Comparison of ENCODE assay signal across 9 mouse cellular contexts in the genomic region with DNA sequence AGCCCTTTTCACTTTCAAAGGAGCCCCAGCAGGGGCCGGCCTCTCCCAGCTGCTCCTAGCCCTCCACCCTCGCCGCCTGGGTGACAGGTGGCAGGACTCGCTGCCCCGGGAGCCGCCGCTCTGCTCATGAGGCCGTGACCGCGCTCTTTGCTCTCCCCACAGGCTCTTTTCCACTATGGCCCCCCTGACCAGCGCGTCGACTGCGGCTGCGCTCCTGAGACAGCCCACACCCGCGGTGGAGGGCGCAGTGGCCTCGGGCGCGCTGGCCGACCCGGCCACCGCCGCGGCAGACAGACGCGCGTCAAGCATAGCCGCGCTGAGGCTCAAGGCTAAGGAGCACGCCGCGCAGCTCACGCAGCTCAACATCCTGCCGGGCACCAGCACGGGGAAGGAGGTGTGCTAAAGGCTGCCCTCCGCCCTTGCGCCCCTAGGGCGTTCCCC. TPM values are rescaled to one million over a fixed set of nuclear protein-coding genes. Genes with fewer than 3 reads are reported as not detected.
DNase-seq lines count a peak whose midpoint lies in the region; ATAC-seq and TF ChIP-seq lines count a peak whose summit lies in the region.
"Had no signal": no experiment of that assay in that cellular context is flagged by ENCODE, and none has a peak within 500 bp of the region (broad histone marks: within the 10 kb centered on the region; RNA-seq: fewer than 3 reads in every experiment).

No protein-coding gene starts in this region.

- WGBS in kidney, embryonic 15.5 days = 24% methylated on average over 40 of the region's 40 CpGs
- WGBS in hindbrain, postnatal 0 days = 17% methylated on average over 40 of the region's 40 CpGs

- no peak for TF ChIP-seq CTCF in hindbrain, postnatal 0 days (IDR thresholded peaks at IDR 0.05; ENCODE audit: low read depth)

- TF ChIP-seq POLR2A in myocyte (IDR thresholded peaks at IDR 0.05; ENCODE audit: insufficient read length, low read depth) = no peak

- no peak overlapping the region for H3ac ChIP-seq in myocyte (ENCODE audit: control insufficient read depth, insufficient read length)

- peaks cover 14% of the 10 kb centered on the region for H3K4me1 ChIP-seq in kidney, embryonic 15.5 days
- H3K4me1 ChIP-seq in brown adipose tissue, adult 24 weeks (ENCODE audit: control insufficient read depth, insufficient read depth, insufficient read length, low read length) = no peaks in the 10 kb centered on the region
- H3K4me1 ChIP-seq in hindbrain, postnatal 0 days (ENCODE audit: insufficient read depth, low read length) = no peaks in the 10 kb centered on the region

- no peak overlapping the region for H3K9ac ChIP-seq in kidney, embryonic 15.5 days
- no peak overlapping the region for H3K9ac ChIP-seq in hindbrain, postnatal 0 days (replicated peaks; ENCODE audit: low read length)

- peak overlapping the region; percentile 58 for H3K4me2 ChIP-seq in kidney, embryonic 15.5 days
- H3K4me2 ChIP-seq in hindbrain, postnatal 0 days (ENCODE audit: low read depth, low read length) = peak overlapping the region; percentile 38
- no peak overlapping the region for H3K4me2 ChIP-seq in myocyte (ENCODE audit: low read depth)

- H3K27me3 ChIP-seq in kidney, embryonic 15.5 days = peaks cover 98% of the 10 kb centered on the region
- peaks cover 49% of the 10 kb centered on the region for H3K27me3 ChIP-seq in hindbrain, postnatal 0 days (ENCODE audit: insufficient read depth, low read length)
- H3K27me3 ChIP-seq in myocyte (ENCODE audit: control insufficient read depth, insufficient read depth, insufficient read length) = peaks cover 28% of the 10 kb centered on the region

- H3K36me3 ChIP-seq in kidney, embryonic 15.5 days = no peaks in the 10 kb centered on the region
- H3K36me3 ChIP-seq in hindbrain, postnatal 0 days (ENCODE audit: insufficient read depth, low read length) = no peaks in the 10 kb centered on the region
- no peaks in the 10 kb centered on the region for H3K36me3 ChIP-seq in myocyte (ENCODE audit: control insufficient read depth, insufficient read depth)

- DNase-seq in kidney, postnatal 4 days = no peak
- no peak for DNase-seq in hindbrain, postnatal 0 days (ENCODE audit: low spot score)
- DNase-seq in left cerebral cortex, postnatal 14 days (ENCODE audit: low spot score in 2 of 2) = no peak
- DNase-seq in urinary bladder, postnatal 4 days (ENCODE audit: low spot score in 2 of 2) = no peak
- DNase-seq in ovary, adult 18-20 months (ENCODE audit: low spot score) = no peak
- DNase-seq: thymus, postnatal 4 days had no signal

- peak; percentile 78 for ATAC-seq in kidney, embryonic 15.5 days (replicated peaks; ENCODE audit: low FRiP score)
- 0 out of 2 replicates have a peak, but pooled peaks have one; percentile 36 for ATAC-seq in hindbrain, postnatal 0 days

- H3K9me3 ChIP-seq in kidney, embryonic 15.5 days (replicated peaks) = no peaks in the 10 kb centered on the region
- no peaks in the 10 kb centered on the region for H3K9me3 ChIP-seq in hindbrain, postnatal 0 days (ENCODE audit: low read length)

- H3K79me2 ChIP-seq in myocyte (ENCODE audit: control insufficient read depth, insufficient read depth) = no peaks in the 10 kb centered on the region

- H3K27ac ChIP-seq in kidney, embryonic 15.5 days = no peak overlapping the region
- no peak overlapping the region for H3K27ac ChIP-seq in brown adipose tissue, adult 24 weeks (replicated peaks; ENCODE audit: low read depth, low read length)
- no peak overlapping the region for H3K27ac ChIP-seq in hindbrain, postnatal 0 days

- intact Hi-C loops in left cerebral cortex, postnatal 14 days (cut with DNase I) = no loop called here

- H3K4me3 ChIP-seq in kidney, embryonic 15.5 days (replicated peaks) = peak overlapping the region; percentile 33
- peak overlapping the region; percentile 33 for H3K4me3 ChIP-seq in brown adipose tissue, adult 24 weeks (ENCODE audit: insufficient read depth, low read depth, low read length)
- H3K4me3 ChIP-seq in hindbrain, postnatal 0 days (ENCODE audit: low read length) = peak overlapping the region; percentile 25
- no peak overlapping the region for H3K4me3 ChIP-seq in myocyte

TF ChIP-seq in myocyte, 11 proteins besides CTCF, POLR2A, EP300 and RAD21:
- TF ChIP-seq MYOD1 (IDR thresholded peaks at IDR 0.05; ENCODE audit: control insufficient read depth in 1 of 3, insufficient read length in 2 of 3, low read depth in 2 of 3) (peak in 2 of 3 experiments; percentile 44 to 63), REST (IDR thresholded peaks at IDR 0.05; ENCODE audit: insufficient read depth, insufficient read length) (no peak), MYOG (IDR thresholded peaks at IDR 0.05; ENCODE audit: control insufficient read depth in 1 of 3, insufficient read depth in 1 of 3, insufficient read length in 2 of 3, low read depth in 2 of 3) (peak in 2 of 3 experiments; percentile 65 to 71)

RNA-seq across cellular contexts. Expression of a gene that starts 10.8 kb away (rescaled TPM):
- polyA plus RNA-seq in kidney, embryonic 15.5 days (2015; fragmentation: Nextera tagmentation; extraction: Ambion mirVana) = 0.31 and 0.43 TPM in 2 replicates
- polyA plus RNA-seq in brown adipose tissue, adult 24 weeks (2012; ENCODE audit: insufficient read depth, insufficient read length, missing spikeins) = not detected in 2 replicates
- total RNA-seq in hindbrain, postnatal 0 days (2014; rRNA removed) = 1.3 and 2.0 TPM in 2 replicates
- 0.45 and 0.66 TPM in 2 replicates for polyA plus RNA-seq in hindbrain, postnatal 0 days (2015; fragmentation: Nextera tagmentation; extraction: Ambion mirVana)
- 6.5 TPM for polyA plus RNA-seq in myocyte (2012; fragmentation: generic; extraction: Trizol)
- total RNA-seq in left cerebral cortex, postnatal 14 days (2021) = 10 to 100 TPM; 18.8 to 24.6 TPM
